Mouse (Mus musculus) MEL (cell line): Measurements from ENCODE around the gene Znrf1. TPM values are rescaled to one million over a fixed set of nuclear protein-coding genes. Genes with fewer than 3 reads are reported as not detected.
A peak's percentile ranks its signal among the peaks of the same experiment; 100 is the strongest.

Experiments
- DNase-seq: peaks from one replicate; pipeline ENCODE4 v3.0.0; 2011; ENCODE audit warnings: low read depth, low spot score
- H3K27ac ChIP-seq: 2 replicates; pipeline ENCODE4 v1.5.1; 2012; ENCODE audit warnings: low read depth, mild to moderate bottlenecking, control low read depth, low read length, moderate library complexity; ENCODE audit not compliant: control insufficient read depth
- H3K27me3 ChIP-seq, 2 experiments: fragments of 150-350 bp in 1 of 2; sonication (generic) in 1 of 2; 2 replicates each; pipeline ENCODE4 v1.6.1; 2012; ENCODE audit warnings: low read length in 2 of 2, mild to moderate bottlenecking in 2 of 2, improper control_type of control experiment in 1 of 2, moderate library complexity in 1 of 2; ENCODE audit not compliant: insufficient read depth in 2 of 2, control insufficient read depth in 1 of 2
- H3K36me3 ChIP-seq, 2 experiments: 2 replicates each; pipeline ENCODE4 v1.6.1; 2012 to 2014; ENCODE audit warnings: low read length in 2 of 2, improper control_type of control experiment in 1 of 2, inconsistent platforms in 1 of 2, mild to moderate bottlenecking in 1 of 2; ENCODE audit not compliant: insufficient read depth in 2 of 2, control insufficient read depth in 1 of 2
- H3K4me1 ChIP-seq, 2 experiments: fragments of 150-350 bp in 1 of 2; sonication (generic) in 1 of 2; 2 replicates each; pipeline ENCODE4 v1.6.1; 2012; ENCODE audit warnings: low read length in 2 of 2, improper control_type of control experiment in 1 of 2, mild to moderate bottlenecking in 1 of 2; ENCODE audit not compliant: insufficient read depth in 2 of 2, control insufficient read depth in 1 of 2
- H3K4me3 ChIP-seq, 2 experiments: fragments of 150-350 bp in 1 of 2; sonication (generic) in 1 of 2; 2 replicates each; pipeline ENCODE4 v1.5.1; 2012; ENCODE audit warnings: low read depth in 2 of 2, low read length in 2 of 2, mild to moderate bottlenecking in 2 of 2, moderate library complexity in 2 of 2, control low read depth in 1 of 2, improper control_type of control experiment in 1 of 2; ENCODE audit not compliant: control insufficient read depth in 1 of 2, insufficient read depth in 1 of 2
- H3K79me2 ChIP-seq: 2 replicates; pipeline ENCODE4 v1.6.1; 2012; ENCODE audit warnings: mild to moderate bottlenecking, low read length, moderate library complexity; ENCODE audit not compliant: control insufficient read depth, poor library complexity, insufficient read depth
- H3K9ac ChIP-seq: 2 replicates; pipeline ENCODE4 v1.6.1; 2012; ENCODE audit warnings: low read depth, mild to moderate bottlenecking, control low read depth, low read length, moderate library complexity; ENCODE audit not compliant: control insufficient read depth, poor library complexity, severe bottlenecking
- H3K9me3 ChIP-seq: fragments of 150-350 bp; sonication (generic); replicated peaks from 2 replicates; pipeline ENCODE4 v1.6.1; 2012; ENCODE audit warnings: mild to moderate bottlenecking, low read length, improper control_type of control experiment, moderate library complexity; ENCODE audit not compliant: insufficient read depth
- CHD1 ChIP-seq: IDR thresholded peaks from 2 replicates; pipeline ENCODE4 v1.6.1; 2012; ENCODE audit warnings: low read depth, mild to moderate bottlenecking, inconsistent platforms, low read length, improper control_type of control experiment
- CHD2 ChIP-seq: IDR thresholded peaks from 2 replicates; pipeline ENCODE4 v1.6.1; 2011; ENCODE audit warnings: low read length, improper control_type of control experiment
- EP300 ChIP-seq, 2 experiments: IDR thresholded peaks; 2 replicates each; pipeline ENCODE4 v1.6.1; 2011; ENCODE audit warnings: improper control_type of control experiment in 2 of 2, low read length in 2 of 2, low read depth in 1 of 2, mild to moderate bottlenecking in 1 of 2
- GABPA ChIP-seq: IDR thresholded peaks from 2 replicates; pipeline ENCODE4 v1.6.1; 2012; ENCODE audit warnings: low read depth, mild to moderate bottlenecking, inconsistent platforms, low read length, improper control_type of control experiment, moderate library complexity
- GATA1 ChIP-seq: IDR thresholded peaks from 2 replicates; pipeline ENCODE4 v1.6.1; 2011; ENCODE audit warnings: low read depth, low read length, improper control_type of control experiment
- HCFC1 ChIP-seq: IDR thresholded peaks from 2 replicates; pipeline ENCODE4 v1.6.1; 2012; ENCODE audit warnings: low read depth, mild to moderate bottlenecking, inconsistent platforms, low read length, improper control_type of control experiment, moderate library complexity
- KAT2A ChIP-seq: conservative IDR thresholded peaks from 2 replicates; pipeline ENCODE4 v1.6.1; 2012; ENCODE audit warnings: low read depth, low read length, improper control_type of control experiment, inconsistent platforms
- MAFK ChIP-seq: IDR thresholded peaks from 2 replicates; pipeline ENCODE4 v1.6.1; 2011; ENCODE audit warnings: low read depth, mild to moderate bottlenecking, low read length, improper control_type of control experiment, borderline replicate concordance
- MAX ChIP-seq: IDR thresholded peaks from 2 replicates; pipeline ENCODE4 v1.6.1; 2011; ENCODE audit warnings: low read length, improper control_type of control experiment
- MAZ ChIP-seq: IDR thresholded peaks from 2 replicates; pipeline ENCODE4 v1.6.1; 2012; ENCODE audit warnings: low read depth, mild to moderate bottlenecking, inconsistent platforms, low read length, improper control_type of control experiment
- MEF2A ChIP-seq: IDR thresholded peaks from 2 replicates; pipeline ENCODE4 v1.6.1; 2014; ENCODE audit warnings: low read depth, mild to moderate bottlenecking, inconsistent platforms, low read length, improper control_type of control experiment; ENCODE audit not compliant: poor library complexity, insufficient replicate concordance, severe bottlenecking; ENCODE audit errors: extremely low read depth
- MYC ChIP-seq: IDR thresholded peaks from 2 replicates; pipeline ENCODE4 v1.6.1; 2011; ENCODE audit warnings: low read depth, mild to moderate bottlenecking, low read length, improper control_type of control experiment, moderate library complexity
- NELFE ChIP-seq: IDR thresholded peaks from 2 replicates; pipeline ENCODE4 v1.6.1; 2011; ENCODE audit warnings: low read depth, low read length, improper control_type of control experiment
- POLR2A ChIP-seq, 2 experiments: IDR thresholded peaks; 2 replicates each; pipeline ENCODE4 v1.6.1; 2011 to 2012; ENCODE audit warnings: low read length in 2 of 2, mild to moderate bottlenecking in 2 of 2, control low read depth in 1 of 2, improper control_type of control experiment in 1 of 2, low read depth in 1 of 2, moderate library complexity in 1 of 2; ENCODE audit not compliant: control insufficient read depth in 1 of 2, insufficient read depth in 1 of 2, poor library complexity in 1 of 2
- POLR2AphosphoS2 ChIP-seq: IDR thresholded peaks from 2 replicates; pipeline ENCODE4 v1.6.1; 2011; ENCODE audit warnings: low read length, improper control_type of control experiment
- SIN3A ChIP-seq: IDR thresholded peaks from 2 replicates; pipeline ENCODE4 v1.6.1; 2012; ENCODE audit warnings: low read length, improper control_type of control experiment, inconsistent platforms
- SMC3 ChIP-seq: IDR thresholded peaks from 2 replicates; pipeline ENCODE4 v1.6.1; 2011; ENCODE audit warnings: low read depth, low read length, improper control_type of control experiment
- TAL1 ChIP-seq: IDR thresholded peaks from 2 replicates; pipeline ENCODE4 v1.6.1; 2012; ENCODE audit warnings: mild to moderate bottlenecking, inconsistent platforms, low read length, moderate library complexity, mixed read lengths
- UBTF ChIP-seq: IDR thresholded peaks from 2 replicates; pipeline ENCODE4 v1.6.1; 2012; ENCODE audit warnings: low read depth, mild to moderate bottlenecking, inconsistent platforms, low read length, improper control_type of control experiment, moderate library complexity, borderline replicate concordance; ENCODE audit not compliant: insufficient read depth
- USF1 ChIP-seq: IDR thresholded peaks from 2 replicates; pipeline ENCODE4 v1.6.1; 2014; ENCODE audit warnings: low read depth, mild to moderate bottlenecking, inconsistent platforms, low read length, improper control_type of control experiment, moderate library complexity
- USF2 ChIP-seq, 2 experiments: IDR thresholded peaks; 2 replicates each; pipeline ENCODE4 v1.6.1; 2011 to 2012; ENCODE audit warnings: improper control_type of control experiment in 2 of 2, low read length in 2 of 2, borderline replicate concordance in 1 of 2, inconsistent platforms in 1 of 2, low read depth in 1 of 2, mild to moderate bottlenecking in 1 of 2; ENCODE audit not compliant: insufficient read depth in 1 of 2
- ZKSCAN1 ChIP-seq: IDR thresholded peaks from 2 replicates; pipeline ENCODE4 v1.6.1; 2012; ENCODE audit warnings: low read depth, mild to moderate bottlenecking, inconsistent platforms, low read length, improper control_type of control experiment, moderate library complexity
- ZMIZ1 ChIP-seq: IDR thresholded peaks from 2 replicates; pipeline ENCODE4 v1.6.1; 2012; ENCODE audit warnings: low read depth, mild to moderate bottlenecking, inconsistent platforms, low read length, improper control_type of control experiment, moderate library complexity
- polyA plus RNA-seq, 2 experiments: library from polyadenylated mRNA; stranded (reverse) in 1 of 2; unstranded in 1 of 2; fragments of >175 nt in 1 of 2; fragments of >200 nt in 1 of 2; gene quantifications; 2 replicates each; pipeline versions ENCODE4 v1.2.1 to v1.2.4; 2012; ENCODE audit warnings: low replicate concordance in 2 of 2, low read depth in 1 of 2; ENCODE audit not compliant: insufficient read length in 2 of 2, insufficient read depth in 1 of 2, missing spikeins in 1 of 2
- total RNA-seq: library from RNA; depleted of rRNA; stranded (reverse); fragments of 300-350 nt; gene quantifications from 2 replicates; pipeline ENCODE4 v1.2.3, GENCODE M21; 2012

Gene Znrf1
- total and polyA plus RNA-seq, 3 experiments = 18.4 to 36.0 TPM; not detected in 1

GRCm38 (mm10) chr8:111592390-111592910, 56.6 kb downstream of the Znrf1 start:
- H3K27ac ChIP-seq = no peak overlapping the region
- H3K9me3 ChIP-seq = no peaks in the 10 kb centered on the region
- H3K4me1 ChIP-seq = peaks cover 33 to 41% of the 10 kb centered on the region in 2 experiments
- peaks cover 5% of the 10 kb centered on the region for H3K79me2 ChIP-seq
- no peak overlapping the region for H3K4me3 ChIP-seq
- no peak for DNase-seq
- H3K27me3 ChIP-seq = no peaks in the 10 kb centered on the region
- H3K36me3 ChIP-seq = peaks cover 0 to 41% of the 10 kb centered on the region in 2 experiments; a peak in 2 of 4 replicates
- TF ChIP-seq USF1 (no peak), ZKSCAN1 (no peak), HCFC1 (no peak), POLR2A (IDR thresholded peaks at IDR 0.05; ENCODE audit: control insufficient read depth in 1 of 2, insufficient read depth in 1 of 2, low read depth in 1 of 2, low read length in 2 of 2, poor library complexity in 1 of 2) (no peak), MAZ (no peak), EP300 (IDR thresholded peaks at IDR 0.05; ENCODE audit: low read depth in 1 of 2, low read length in 2 of 2) (no peak), KAT2A (no peak), MYC (no peak), POLR2AphosphoS2 (no peak), USF2 (IDR thresholded peaks at IDR 0.05; ENCODE audit: borderline replicate concordance in 1 of 2, insufficient read depth in 1 of 2, low read depth in 1 of 2, low read length in 2 of 2) (no peak), CHD2 (no peak), GABPA (no peak), SMC3 (no peak), UBTF (no peak), CHD1 (no peak), NELFE (no peak)
- H3K9ac ChIP-seq = no peak overlapping the region

DNA sequence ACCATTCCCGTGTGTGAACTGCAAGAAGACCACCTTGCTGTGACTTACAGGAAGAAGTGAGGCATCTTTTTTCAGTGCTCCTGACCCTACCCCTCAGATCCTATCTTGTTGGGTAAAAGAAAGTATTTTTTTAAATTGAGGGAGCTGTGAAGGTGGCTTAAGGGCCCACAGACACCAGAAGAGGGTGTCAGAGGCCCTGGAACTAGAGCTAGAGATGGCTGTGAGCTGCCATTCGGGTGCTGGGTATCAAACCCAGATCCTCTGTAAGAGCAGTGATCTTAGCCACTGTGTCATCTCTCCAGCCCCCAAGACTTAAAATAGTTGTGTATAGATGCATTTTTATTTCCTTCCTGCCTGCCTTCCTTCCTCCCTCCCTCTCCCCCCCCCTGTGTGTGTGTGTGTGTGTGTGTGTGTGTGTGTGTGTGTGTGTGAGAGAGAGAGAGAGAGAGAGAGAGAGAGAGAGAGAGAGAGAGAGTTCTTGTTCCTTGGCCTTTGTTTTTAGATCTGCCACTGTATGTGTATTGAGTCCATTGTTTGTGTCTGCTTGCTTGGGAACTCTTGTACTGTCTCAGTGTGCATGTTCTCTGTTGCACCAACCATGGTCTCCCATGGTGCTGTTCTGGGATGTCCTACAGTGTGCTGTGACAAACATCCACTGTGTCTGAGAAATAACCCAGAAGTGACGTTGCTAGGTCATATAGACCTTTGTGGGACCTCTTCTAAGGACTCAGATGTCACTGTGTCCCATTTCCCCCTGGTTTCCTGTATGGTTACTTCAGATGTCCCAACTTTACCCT, 58.3 kb downstream of the Znrf1 start:
- Histone ChIP-seq H3K9me3 (no peaks in the 10 kb centered on the region), H3K4me3 (no peak overlapping the region), H3K27ac (peak overlapping the region; percentile 88; the same call in 1 of the 2 replicates), H3K27me3 (no peaks in the 10 kb centered on the region), H3K36me3 (peaks cover 0 to 31% of the 10 kb centered on the region in 2 experiments; a peak in 2 of 4 replicates), H3K79me2 (peaks cover 8% of the 10 kb centered on the region), H3K4me1 (peaks cover 31 to 37% of the 10 kb centered on the region in 2 experiments), H3K9ac (no peak overlapping the region)
- no peak for DNase-seq
- TF ChIP-seq POLR2A (IDR thresholded peaks at IDR 0.05; ENCODE audit: control insufficient read depth in 1 of 2, insufficient read depth in 1 of 2, low read depth in 1 of 2, low read length in 2 of 2, poor library complexity in 1 of 2) = no peak
- TF ChIP-seq SIN3A = no peak
- no peak for TF ChIP-seq MAFK
- no peak for TF ChIP-seq GABPA
- no peak for TF ChIP-seq MYC
- TF ChIP-seq MAX = no peak
- TF ChIP-seq MAZ = no peak
- TF ChIP-seq TAL1 = no peak
- TF ChIP-seq USF1 = no peak
- no peak for TF ChIP-seq MEF2A
- no peak for TF ChIP-seq CHD2
- TF ChIP-seq GATA1 = no peak
- no peak for TF ChIP-seq ZMIZ1
